Mouse (Mus musculus): Measurements from ENCODE around the gene Ablim1. TPM values are rescaled to one million over a fixed set of nuclear protein-coding genes. Genes with fewer than 3 reads are reported as not detected.

Gene Ablim1
- total and polyA plus RNA-seq, 2 experiments from 2014 or later, result 50.7 to 81.2 TPM

- H3K4me1 ChIP-seq (ENCODE audit: insufficient read depth, low read length), result peaks cover 7% of the 10 kb centered on the region
- H3K4me3 ChIP-seq (ENCODE audit: low read depth, low read length), result no peak overlapping the region
- DNase-seq (ENCODE audit: low spot score), result peak; percentile 46
- TF ChIP-seq CTCF (IDR thresholded peaks at IDR 0.05), result no peak
- ATAC-seq (ENCODE audit: low FRiP score), result 0 out of 2 replicates have a peak, but pooled peaks have one; percentile 18
- H3K9me3 ChIP-seq (ENCODE audit: low read length), result no peaks in the 10 kb centered on the region
- WGBS, result 51% methylated on average over 13 of the region's 13 CpGs
- H3K4me2 ChIP-seq (ENCODE audit: low read depth, low read length, poor library complexity, severe bottlenecking), result no peak overlapping the region
- no peak overlapping the region for H3K27ac ChIP-seq (ENCODE audit: low read depth, low read length)
- no peaks in the 10 kb centered on the region for H3K27me3 ChIP-seq (ENCODE audit: insufficient read depth, low read length)
- no peaks in the 10 kb centered on the region for H3K36me3 ChIP-seq (ENCODE audit: insufficient read depth, low read length)
- H3K9ac ChIP-seq (replicated peaks; ENCODE audit: low read length, poor library complexity, severe bottlenecking), result no peak overlapping the region
These were observed 41.7 kb downstream of the Ablim1 start for GRCm38 (mm10) chr19:57272824-57273613.

- ATAC-seq (ENCODE audit: low FRiP score) (no peak), DNase-seq (ENCODE audit: low spot score) (no peak)
- Histone ChIP-seq H3K27me3 (ENCODE audit: insufficient read depth, low read length) (no peaks in the 10 kb centered on the region), H3K9me3 (ENCODE audit: low read length) (no peaks in the 10 kb centered on the region), H3K27ac (ENCODE audit: low read depth, low read length) (no peak overlapping the region), H3K4me3 (ENCODE audit: low read depth, low read length) (no peak overlapping the region), H3K36me3 (ENCODE audit: insufficient read depth, low read length) (no peaks in the 10 kb centered on the region), H3K4me1 (ENCODE audit: insufficient read depth, low read length) (peaks cover 9% of the 10 kb centered on the region; the same call in 1 of the 2 replicates), H3K4me2 (ENCODE audit: low read depth, low read length, poor library complexity, severe bottlenecking) (no peak overlapping the region), H3K9ac (replicated peaks; ENCODE audit: low read length, poor library complexity, severe bottlenecking) (no peak overlapping the region)
- WGBS, result 77% methylated on average over 16 of the region's 16 CpGs
- no peak for TF ChIP-seq CTCF (IDR thresholded peaks at IDR 0.05)
These were observed 43.0 kb downstream of the Ablim1 start for GRCm38 (mm10) chr19:57271757-57272156.

DNA sequence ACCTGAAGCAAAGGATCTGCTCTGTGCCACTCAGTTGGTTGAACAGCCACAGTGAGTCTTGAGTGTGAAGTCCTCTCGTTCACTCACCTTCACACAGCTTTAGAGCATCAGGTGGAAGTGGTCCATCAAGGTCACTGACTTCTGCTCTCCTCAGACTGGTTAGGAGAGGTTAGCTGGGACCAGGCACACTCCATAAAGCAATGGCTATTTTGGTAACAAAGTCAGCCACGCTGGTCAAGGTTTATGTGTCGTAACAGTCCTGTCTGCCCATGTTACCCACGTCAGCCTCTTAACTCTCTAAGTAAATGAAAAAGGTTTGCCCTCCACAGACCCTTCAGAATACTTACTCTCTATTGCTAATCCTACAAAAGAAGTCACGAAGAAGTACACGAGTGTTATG is 44.0 kb downstream of the Ablim1 start:
- 89% methylated on average over 6 of the region's 6 CpGs for WGBS
- ATAC-seq (ENCODE audit: low FRiP score), result no peak
- H3K27me3 ChIP-seq (ENCODE audit: insufficient read depth, low read length), result no peaks in the 10 kb centered on the region
- no peak overlapping the region for H3K27ac ChIP-seq (ENCODE audit: low read depth, low read length)
- no peak overlapping the region for H3K4me3 ChIP-seq (ENCODE audit: low read depth, low read length)
- H3K4me2 ChIP-seq (ENCODE audit: low read depth, low read length, poor library complexity, severe bottlenecking), result no peak overlapping the region
- no peak overlapping the region for H3K9ac ChIP-seq (replicated peaks; ENCODE audit: low read length, poor library complexity, severe bottlenecking)
- peaks cover 9% of the 10 kb centered on the region; the same call in 1 of the 2 replicates for H3K4me1 ChIP-seq (ENCODE audit: insufficient read depth, low read length)
- TF ChIP-seq CTCF (IDR thresholded peaks at IDR 0.05), result no peak
- no peaks in the 10 kb centered on the region for H3K36me3 ChIP-seq (ENCODE audit: insufficient read depth, low read length)
- DNase-seq (ENCODE audit: low spot score), result no peak
- H3K9me3 ChIP-seq (ENCODE audit: low read length), result no peaks in the 10 kb centered on the region

GRCm38 (mm10) chr19:57269791-57270190 is 44.9 kb downstream of the Ablim1 start:
- peaks cover 5% of the 10 kb centered on the region; the same call in 1 of the 2 replicates for H3K4me1 ChIP-seq (ENCODE audit: insufficient read depth, low read length)
- H3K27me3 ChIP-seq (ENCODE audit: insufficient read depth, low read length), result no peaks in the 10 kb centered on the region
- H3K9me3 ChIP-seq (ENCODE audit: low read length), result no peaks in the 10 kb centered on the region
- H3K27ac ChIP-seq (ENCODE audit: low read depth, low read length), result no peak overlapping the region
- ATAC-seq (ENCODE audit: low FRiP score) (no peak), DNase-seq (ENCODE audit: low spot score) (no peak)
- H3K4me3 ChIP-seq (ENCODE audit: low read depth, low read length), result no peak overlapping the region
- 45% methylated on average over 6 of the region's 6 CpGs for WGBS
- H3K9ac ChIP-seq (replicated peaks; ENCODE audit: low read length, poor library complexity, severe bottlenecking), result no peak overlapping the region
- TF ChIP-seq CTCF (IDR thresholded peaks at IDR 0.05), result no peak
- no peaks in the 10 kb centered on the region for H3K36me3 ChIP-seq (ENCODE audit: insufficient read depth, low read length)
- no peak overlapping the region for H3K4me2 ChIP-seq (ENCODE audit: low read depth, low read length, poor library complexity, severe bottlenecking)

DNA sequence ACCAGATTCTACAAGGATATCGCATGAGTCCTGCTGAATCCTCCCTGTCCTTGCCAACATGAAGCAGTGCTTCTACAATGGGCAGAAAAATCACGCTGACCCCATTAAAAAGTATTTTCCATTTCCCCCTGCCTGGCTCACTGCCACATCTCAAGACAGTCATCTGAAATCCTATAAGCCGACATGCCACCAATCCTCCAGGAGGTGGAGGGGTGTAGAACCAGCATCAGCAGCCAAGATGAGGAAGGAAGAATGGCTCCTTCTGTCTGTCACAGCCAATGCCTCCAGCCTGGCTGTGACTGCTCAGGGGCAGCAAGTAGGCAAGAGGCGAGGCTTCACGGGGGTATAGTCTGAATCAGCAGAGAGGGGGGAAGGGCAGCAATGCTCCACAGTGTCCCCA is 47.2 kb downstream of the Ablim1 start:
- no peak overlapping the region for H3K4me2 ChIP-seq (ENCODE audit: low read depth, low read length, poor library complexity, severe bottlenecking)
- 0 out of 2 replicates have a peak, but pooled peaks cover 3% of the 10 kb centered on the region for H3K4me1 ChIP-seq (ENCODE audit: insufficient read depth, low read length)
- ATAC-seq (ENCODE audit: low FRiP score), result no peak
- DNase-seq (ENCODE audit: low spot score), result no peak
- no peaks in the 10 kb centered on the region for H3K27me3 ChIP-seq (ENCODE audit: insufficient read depth, low read length)
- no peaks in the 10 kb centered on the region for H3K36me3 ChIP-seq (ENCODE audit: insufficient read depth, low read length)
- H3K4me3 ChIP-seq (ENCODE audit: low read depth, low read length), result no peak overlapping the region
- no peak overlapping the region for H3K27ac ChIP-seq (ENCODE audit: low read depth, low read length)
- no peaks in the 10 kb centered on the region for H3K9me3 ChIP-seq (ENCODE audit: low read length)
- WGBS, result 64% methylated on average over 5 of the region's 5 CpGs
- no peak overlapping the region for H3K9ac ChIP-seq (replicated peaks; ENCODE audit: low read length, poor library complexity, severe bottlenecking)
- TF ChIP-seq CTCF (IDR thresholded peaks at IDR 0.05), result no peak

GRCm38 (mm10) chr19:57266374-57267085 is 48.2 kb downstream of the Ablim1 start:
- ATAC-seq (ENCODE audit: low FRiP score), result no peak
- no peaks in the 10 kb centered on the region for H3K9me3 ChIP-seq (ENCODE audit: low read length)
- H3K27ac ChIP-seq (ENCODE audit: low read depth, low read length), result no peak overlapping the region
- TF ChIP-seq CTCF (IDR thresholded peaks at IDR 0.05), result no peak
- DNase-seq (ENCODE audit: low spot score), result no peak
- H3K4me1 ChIP-seq (ENCODE audit: insufficient read depth, low read length), result 0 out of 2 replicates have a peak, but pooled peaks cover 3% of the 10 kb centered on the region
- H3K4me2 ChIP-seq (ENCODE audit: low read depth, low read length, poor library complexity, severe bottlenecking), result no peak overlapping the region
- H3K36me3 ChIP-seq (ENCODE audit: insufficient read depth, low read length), result no peaks in the 10 kb centered on the region
- H3K9ac ChIP-seq (replicated peaks; ENCODE audit: low read length, poor library complexity, severe bottlenecking), result no peak overlapping the region
- H3K27me3 ChIP-seq (ENCODE audit: insufficient read depth, low read length), result no peaks in the 10 kb centered on the region
- no peak overlapping the region for H3K4me3 ChIP-seq (ENCODE audit: low read depth, low read length)
- WGBS, result 84% methylated on average over 10 of the region's 10 CpGs
